Mouse (Mus musculus) limb, embryonic 15.5 days (tissue): ENCODE data around the gene Gli1. TPM values are rescaled to one million over a fixed set of nuclear protein-coding genes. Genes with fewer than 3 reads are reported as not detected.
"Not testable (repeated sequence)": the region's sequence is repeated elsewhere in the genome, so short reads cannot be mapped to it uniquely, and the experiment has no call there.

ENCODE experiments used
- ATAC-seq: fragments of 200-750 bp; cut with Nextera tagmentation; 2 replicates; pipeline ENCODE4 v1.8.0; 2017; ENCODE audit warnings: low read depth, moderate TSS enrichment; ENCODE audit not compliant: insufficient number of reproducible peaks, low FRiP score, low TSS enrichment
- H3K27ac ChIP-seq: fragments of 300-500 bp; sonication (generic); 2 replicates; pipeline ENCODE4 v1.5.1; 2015; ENCODE audit warnings: moderate library complexity, mild to moderate bottlenecking, inconsistent platforms
- H3K27me3 ChIP-seq: fragments of 300-500 bp; sonication (generic); 2 replicates; pipeline ENCODE4 v1.6.1; 2015; ENCODE audit warnings: inconsistent platforms
- H3K36me3 ChIP-seq: fragments of 300-500 bp; sonication (generic); 2 replicates; pipeline ENCODE4 v1.6.1; 2015; ENCODE audit warnings: inconsistent platforms
- H3K4me1 ChIP-seq: fragments of 300-500 bp; sonication (generic); 2 replicates; pipeline ENCODE4 v1.6.1; 2015; ENCODE audit warnings: inconsistent platforms
- H3K4me2 ChIP-seq: fragments of 300-500 bp; sonication (generic); 2 replicates; pipeline ENCODE4 v1.6.1; 2015; ENCODE audit warnings: mild to moderate bottlenecking, inconsistent platforms
- H3K4me3 ChIP-seq: fragments of 300-500 bp; sonication (generic); 2 replicates; pipeline ENCODE4 v1.5.1; 2015; ENCODE audit warnings: mild to moderate bottlenecking, inconsistent platforms
- H3K9ac ChIP-seq: fragments of 300-500 bp; sonication (generic); 2 replicates; pipeline ENCODE4 v1.6.1; 2015; ENCODE audit warnings: inconsistent platforms
- H3K9me3 ChIP-seq: fragments of 300-500 bp; sonication (generic); 2 replicates; pipeline ENCODE4 v1.6.1; 2016; ENCODE audit warnings: inconsistent platforms
- WGBS: fragments of 180-500 bp; shearing (Covaris S2); methylation state at CpG from one replicate; pipeline ENCODE4 v1.1.7; 2015; 5-methylcytosine and 5-hydroxymethylcytosine counted together
- polyA plus RNA-seq: library from polyadenylated mRNA; unstranded; fragments of >200 nt; fragmentation: Nextera tagmentation; extraction: Ambion mirVana; gene quantifications from 2 replicates; pipeline ENCODE4 v1.2.1, GENCODE M21; 2015

The Gli1 gene
- polyA plus RNA-seq, 1 experiment from 2014 or later = 13.7 TPM

- no peak for ATAC-seq
- peaks cover 32% of the 10 kb centered on the region for H3K27me3 ChIP-seq
- peak overlapping the region; percentile 50 for H3K4me3 ChIP-seq
- peaks cover 15% of the 10 kb centered on the region for H3K36me3 ChIP-seq
- no peaks in the 10 kb centered on the region for H3K9me3 ChIP-seq
- peak overlapping the region; percentile 54 for H3K9ac ChIP-seq
- WGBS = 6% methylated on average over 29 of the region's 29 CpGs
- H3K4me1 ChIP-seq = peaks cover 23% of the 10 kb centered on the region
- no peak overlapping the region for H3K27ac ChIP-seq
- peak overlapping the region; percentile 94 for H3K4me2 ChIP-seq
These were observed 14.9 kb downstream of the Gli1 start for GRCm38 (mm10) chr10:127326828-127327227.

GRCm38 (mm10) chr10:127326017-127326801 lies 15.6 kb downstream of the Gli1 start:
- under 1% methylated on average over 54 of the region's 54 CpGs for WGBS
- Histone ChIP-seq H3K9me3 (no peaks in the 10 kb centered on the region), H3K27ac (no peak overlapping the region), H3K4me2 (peak overlapping the region; percentile 94), H3K9ac (peak overlapping the region; percentile 54), H3K4me1 (peaks cover 23% of the 10 kb centered on the region), H3K4me3 (peak overlapping the region; percentile 50), H3K27me3 (peaks cover 32% of the 10 kb centered on the region), H3K36me3 (peaks cover 9% of the 10 kb centered on the region)
- no peak for ATAC-seq

GRCm38 (mm10) chr10:127325454-127326016 lies 16.2 kb downstream of the Gli1 start:
- no peak for ATAC-seq
- Histone ChIP-seq H3K4me1 (peaks cover 23% of the 10 kb centered on the region), H3K27ac (no peak overlapping the region), H3K9ac (no peak overlapping the region), H3K27me3 (peaks cover 32% of the 10 kb centered on the region), H3K36me3 (peaks cover 2% of the 10 kb centered on the region; the same call in 1 of the 2 replicates), H3K9me3 (no peaks in the 10 kb centered on the region), H3K4me2 (peak overlapping the region; percentile 94), H3K4me3 (peak overlapping the region; percentile 50)
- 30% methylated on average over 14 of the region's 14 CpGs for WGBS

- WGBS = 10% methylated on average over 7 of the region's 7 CpGs
- Histone ChIP-seq H3K9me3 (no peaks in the 10 kb centered on the region), H3K4me3 (no peak overlapping the region), H3K36me3 (no peaks in the 10 kb centered on the region), H3K27me3 (peaks cover 32% of the 10 kb centered on the region), H3K4me2 (no peak overlapping the region), H3K9ac (no peak overlapping the region), H3K27ac (no peak overlapping the region), H3K4me1 (peaks cover 19% of the 10 kb centered on the region)
- ATAC-seq = no peak
These were observed 17.3 kb downstream of the Gli1 start for GRCm38 (mm10) chr10:127324495-127324894.

GRCm38 (mm10) chr10:127323131-127323855 lies 18.5 kb downstream of the Gli1 start:
- 68% methylated on average over 17 of the region's 17 CpGs for WGBS
- H3K4me2 ChIP-seq = no peak overlapping the region

GRCm38 (mm10) chr10:127322669-127323068 lies 19.1 kb downstream of the Gli1 start:
- peaks cover 19% of the 10 kb centered on the region for H3K4me1 ChIP-seq
- H3K27ac ChIP-seq = no peak overlapping the region
- no peaks in the 10 kb centered on the region for H3K36me3 ChIP-seq
- no peak for ATAC-seq
- WGBS = 67% methylated on average over 4 of the region's 4 CpGs
- H3K4me3 ChIP-seq = no peak overlapping the region
- no peaks in the 10 kb centered on the region for H3K9me3 ChIP-seq
- no peak overlapping the region for H3K4me2 ChIP-seq
- H3K27me3 ChIP-seq = peaks cover 28% of the 10 kb centered on the region
- H3K9ac ChIP-seq = no peak overlapping the region

More at GRCm38 (mm10) chr10:127323131-127323855, 18.5 kb downstream of the Gli1 start:
- Histone ChIP-seq H3K27ac (no peak overlapping the region), H3K9ac (no peak overlapping the region), H3K27me3 (peaks cover 32% of the 10 kb centered on the region), H3K36me3 (no peaks in the 10 kb centered on the region), H3K4me3 (no peak overlapping the region), H3K9me3 (no peaks in the 10 kb centered on the region), H3K4me1 (peaks cover 19% of the 10 kb centered on the region)
- no peak for ATAC-seq

- Histone ChIP-seq H3K27me3 (peaks cover 23% of the 10 kb centered on the region), H3K9me3 (no peaks in the 10 kb centered on the region), H3K36me3 (no peaks in the 10 kb centered on the region), H3K4me3 (no peak overlapping the region), H3K4me1 (peaks cover 19% of the 10 kb centered on the region), H3K4me2 (no peak overlapping the region), H3K9ac (no peak overlapping the region), H3K27ac (no peak overlapping the region)
- 66% methylated on average over 13 of the region's 13 CpGs for WGBS
- ATAC-seq = no peak
These were observed 19.6 kb downstream of the Gli1 start for GRCm38 (mm10) chr10:127322178-127322577.

- 66% methylated on average over 3 of the region's 3 CpGs for WGBS
- Histone ChIP-seq H3K9ac (no peak within 1 kb of the TSS), H3K27ac (no peak within 1 kb of the TSS), H3K27me3 (peaks cover 17% of the 10 kb centered on the region), H3K36me3 (no peaks in the 10 kb centered on the region), H3K4me2 (no peak within 1 kb of the TSS), H3K4me3 (no peak within 1 kb of the TSS), H3K4me1 (peaks cover 15% of the 10 kb centered on the region), H3K9me3 (no peaks in the 10 kb centered on the region)
- ATAC-seq = no peak
These were observed 20.2 kb downstream of the Gli1 start, which contains the start of gene Arhgap9 for GRCm38 (mm10) chr10:127321621-127322020. Gene Arhgap9 (plus strand): TSS chr10:127321964.

GRCm38 (mm10) chr10:127319969-127320368 lies 21.8 kb downstream of the Gli1 start:
- no peak overlapping the region for H3K27ac ChIP-seq
- H3K36me3 ChIP-seq = no peaks in the 10 kb centered on the region
- H3K9ac ChIP-seq = no peak overlapping the region
- H3K4me2 ChIP-seq = no peak overlapping the region
- H3K4me3 ChIP-seq = no peak overlapping the region
- H3K4me1 ChIP-seq = no peaks in the 10 kb centered on the region
- peaks cover 6% of the 10 kb centered on the region; the same call in 1 of the 2 replicates for H3K27me3 ChIP-seq
- H3K9me3 ChIP-seq = no peaks in the 10 kb centered on the region
- ATAC-seq = no peak
- 71% methylated on average over 7 of the region's 7 CpGs for WGBS

GRCm38 (mm10) chr10:127318009-127318408 lies 23.8 kb downstream of the Gli1 start:
- H3K27ac ChIP-seq = no peak overlapping the region
- H3K36me3 ChIP-seq = no peaks in the 10 kb centered on the region
- no peaks in the 10 kb centered on the region; the same call in 1 of the 2 replicates for H3K27me3 ChIP-seq
- no peak overlapping the region for H3K4me3 ChIP-seq
- no peak for ATAC-seq
- no peaks in the 10 kb centered on the region for H3K4me1 ChIP-seq
- H3K4me2 ChIP-seq = no peak overlapping the region
- H3K9ac ChIP-seq = no peak overlapping the region
- H3K9me3 ChIP-seq = no peaks in the 10 kb centered on the region
- 41% methylated on average over 4 of the region's 4 CpGs for WGBS

GRCm38 (mm10) chr10:127317277-127317676 lies 24.5 kb downstream of the Gli1 start:
- WGBS = 87% methylated on average over 2 of the region's 2 CpGs
- H3K27me3 ChIP-seq = no peaks in the 10 kb centered on the region
- no peaks in the 10 kb centered on the region for H3K36me3 ChIP-seq
- H3K9me3 ChIP-seq = no peaks in the 10 kb centered on the region
- ATAC-seq = no peak
- H3K4me2 ChIP-seq = no peak overlapping the region
- no peak overlapping the region for H3K9ac ChIP-seq
- H3K27ac ChIP-seq = no peak overlapping the region
- H3K4me3 ChIP-seq = no peak overlapping the region
- no peaks in the 10 kb centered on the region for H3K4me1 ChIP-seq

GRCm38 (mm10) chr10:127314950-127315349 lies 26.8 kb downstream of the Gli1 start:
- H3K9me3 ChIP-seq, H3K4me3 ChIP-seq, H3K27ac ChIP-seq, H3K4me2 ChIP-seq, H3K27me3 ChIP-seq, H3K9ac ChIP-seq, H3K36me3 ChIP-seq, ATAC-seq: not testable (repeated sequence)
- peaks cover 11% of the 10 kb centered on the region for H3K4me1 ChIP-seq
- WGBS = 92% methylated on average over 1 of the region's 1 CpGs
